Mouse (Mus musculus) right cerebral cortex, postnatal 36 days (tissue): ENCODE measurements around the gene Polr3e.
"Not testable (repeated sequence)": the region's sequence is repeated elsewhere in the genome, so short reads cannot be mapped to it uniquely, and the experiment has no call there.

Experiments
- DNase-seq, 2 experiments: peaks; one replicate each; pipeline ENCODE4 v3.0.0; 2022; ENCODE audit warnings: low spot score in 2 of 2, mixed read lengths in 1 of 2

Gene Polr3e

DNA sequence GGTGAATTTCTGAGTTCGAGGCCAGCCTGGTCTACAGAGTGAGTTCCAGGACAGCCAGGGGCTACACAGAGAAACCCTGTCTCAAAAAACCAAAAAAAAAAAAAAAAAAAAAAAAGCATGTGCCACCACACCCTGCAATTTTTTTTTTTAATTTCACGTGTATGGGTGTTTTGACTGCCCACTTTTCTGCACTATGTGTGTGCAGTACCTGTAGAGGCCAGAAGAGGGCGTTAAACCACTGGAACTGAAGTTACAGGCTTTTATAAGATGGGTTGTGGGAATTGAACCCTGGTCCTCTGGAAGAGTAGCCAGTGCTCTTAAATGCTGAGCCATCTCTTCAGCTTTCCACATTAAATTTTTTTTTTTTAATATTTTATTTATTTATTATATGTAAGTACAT lies 7.4 kb upstream of the Polr3e start:
- not testable (repeated sequence) for DNase-seq

DNA sequence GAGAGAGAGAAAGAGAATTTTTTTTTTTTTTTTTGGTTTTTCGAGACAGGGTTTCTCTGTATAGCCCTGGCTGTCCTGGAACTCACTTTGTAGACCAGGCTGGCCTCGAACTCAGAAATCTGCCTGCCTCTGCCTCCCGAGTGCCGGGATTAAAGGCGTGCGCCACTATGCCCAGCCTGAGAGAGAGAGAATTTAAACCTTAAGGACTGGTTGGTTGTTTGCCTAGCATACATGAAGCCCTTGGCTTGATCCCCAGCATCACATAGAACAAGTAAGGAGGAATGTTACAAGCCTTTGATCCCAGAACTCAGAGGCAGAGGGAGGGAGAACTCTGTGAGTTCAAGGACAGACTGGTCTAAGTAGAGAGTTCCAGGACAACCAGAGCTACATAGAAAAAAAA lies 6.3 kb upstream of the Polr3e start:
- not testable (repeated sequence) for DNase-seq

- no peak for DNase-seq
Observed at GRCm38 (mm10) chr7:120913332-120913731, 4.2 kb upstream of the Polr3e start.

- DNase-seq = no peak
Observed at GRCm38 (mm10) chr7:120916262-120916875, 1.2 kb upstream of the Polr3e start.

- DNase-seq = no peak
Observed at GRCm38 (mm10) chr7:120917279-120917591, 309 bp upstream of the Polr3e start.

DNA sequence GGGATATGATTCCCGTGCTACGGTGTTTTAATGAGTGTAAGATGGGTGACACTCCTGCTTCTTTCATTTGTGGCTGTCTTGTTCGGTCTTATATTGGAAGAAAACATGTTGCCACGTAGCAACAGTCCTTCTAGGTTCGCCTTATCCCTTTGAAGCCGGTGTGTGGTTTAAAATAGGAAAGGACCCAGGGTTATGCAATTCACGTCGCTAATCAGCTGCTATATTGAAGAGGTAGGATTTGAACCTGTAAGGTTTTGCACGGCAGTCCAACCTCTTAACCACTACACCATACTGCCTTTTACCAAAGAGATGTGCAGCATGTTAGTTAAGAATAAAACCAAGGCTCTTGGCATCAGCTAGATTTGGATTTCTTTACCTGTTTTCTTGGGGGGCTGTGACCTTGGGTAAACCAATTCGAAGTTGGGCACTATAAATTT lies 1.0 kb downstream of the Polr3e start:
- peak in 1 of 2 experiments; percentile 56 for DNase-seq

DNA sequence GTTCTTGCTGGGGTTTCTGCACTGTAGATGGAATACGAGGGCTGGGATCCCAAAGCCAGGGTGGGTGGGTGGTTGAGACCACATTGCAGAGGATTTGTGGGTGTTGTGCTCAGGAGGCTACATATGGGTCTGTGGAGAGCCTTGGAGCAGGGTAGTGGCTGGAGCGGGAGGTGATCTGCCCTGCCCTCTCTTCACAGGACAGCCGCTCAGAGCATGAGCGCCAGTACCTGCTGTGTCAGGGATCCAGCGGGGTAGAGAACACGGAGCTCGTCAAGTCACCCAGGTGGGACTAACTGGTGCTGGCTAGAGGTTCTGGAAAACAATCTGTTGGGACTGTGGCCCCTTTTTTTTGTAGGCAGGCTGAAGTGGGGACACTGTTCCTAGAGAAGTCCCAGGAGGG lies 15.6 kb downstream of the Polr3e start:
- DNase-seq = no peak

- DNase-seq = no peak
Observed at GRCm38 (mm10) chr7:120933680-120934195, 16.2 kb downstream of the Polr3e start.

GRCm38 (mm10) chr7:120934716-120935115 lies 17.2 kb downstream of the Polr3e start:
- DNase-seq = no peak

DNA sequence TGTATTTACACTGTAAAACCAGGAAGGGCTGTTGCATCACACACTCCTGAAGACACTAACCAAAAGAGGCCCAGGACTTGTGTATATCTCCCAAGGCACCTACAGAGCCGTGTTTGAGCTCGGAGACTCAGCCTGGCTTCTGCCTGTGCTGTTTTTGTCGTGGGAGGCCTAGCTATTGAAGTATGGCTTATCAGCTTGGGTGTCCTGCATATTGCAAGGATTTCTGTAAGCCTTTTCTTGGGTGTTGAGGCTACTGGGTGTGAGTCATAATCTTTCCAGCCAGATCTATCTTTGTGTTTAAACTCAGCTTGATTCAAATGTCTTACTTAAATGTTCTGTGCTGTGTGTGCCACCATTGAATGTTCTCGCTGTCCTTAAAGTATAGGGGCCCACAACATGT lies 19.0 kb downstream of the Polr3e start:
- DNase-seq = no peak

GRCm38 (mm10) chr7:120938206-120938605 lies 20.7 kb downstream of the Polr3e start:
- no peak for DNase-seq

- DNase-seq = no peak
Observed at GRCm38 (mm10) chr7:120940343-120940742, 22.8 kb downstream of the Polr3e start.

DNA sequence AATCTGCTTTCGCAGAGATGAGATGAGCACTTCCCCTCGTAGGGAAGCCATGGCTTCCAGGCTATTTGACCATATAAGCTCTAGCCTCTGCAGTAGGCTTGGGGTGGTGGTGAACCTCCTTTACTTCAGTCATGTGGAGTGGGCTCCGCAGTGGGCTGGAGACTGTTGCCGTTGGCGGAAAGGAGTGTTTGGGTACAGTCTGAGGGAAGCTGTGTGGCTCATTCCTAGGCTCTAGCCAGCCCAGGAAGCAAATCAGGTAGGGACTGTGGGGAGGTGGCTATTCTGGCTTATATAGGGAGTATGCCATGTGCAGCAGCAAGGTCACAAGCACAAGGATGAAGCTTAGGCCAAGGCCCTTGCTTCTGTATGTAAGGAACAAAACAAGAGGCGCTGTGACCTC lies 23.7 kb downstream of the Polr3e start:
- no peak for DNase-seq

DNA sequence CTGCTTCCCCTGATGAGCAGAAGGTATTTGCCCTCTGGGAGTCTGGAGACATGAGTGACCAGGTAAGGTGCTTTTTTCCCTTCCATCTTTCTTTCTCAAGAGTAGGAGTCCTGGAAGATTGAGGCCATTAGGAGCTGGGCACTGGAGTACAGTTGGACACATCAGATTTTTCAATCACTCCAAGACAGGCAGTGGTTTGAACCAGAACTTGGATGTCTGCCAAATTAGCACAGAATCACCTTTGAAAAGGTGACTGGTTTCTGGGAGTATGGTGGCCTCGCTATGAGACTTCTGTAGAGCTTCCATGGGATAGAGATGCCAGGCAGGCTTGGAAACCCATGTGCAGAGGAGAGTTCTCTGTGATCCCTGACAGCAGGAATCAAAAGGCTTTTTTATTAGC lies 25.0 kb downstream of the Polr3e start:
- DNase-seq = no peak

GRCm38 (mm10) chr7:120943936-120944509 lies 26.5 kb downstream of the Polr3e start:
- no peak for DNase-seq

- not testable (repeated sequence) for DNase-seq
Observed at GRCm38 (mm10) chr7:120953591-120953990, 36.0 kb downstream of the Polr3e start.

DNA sequence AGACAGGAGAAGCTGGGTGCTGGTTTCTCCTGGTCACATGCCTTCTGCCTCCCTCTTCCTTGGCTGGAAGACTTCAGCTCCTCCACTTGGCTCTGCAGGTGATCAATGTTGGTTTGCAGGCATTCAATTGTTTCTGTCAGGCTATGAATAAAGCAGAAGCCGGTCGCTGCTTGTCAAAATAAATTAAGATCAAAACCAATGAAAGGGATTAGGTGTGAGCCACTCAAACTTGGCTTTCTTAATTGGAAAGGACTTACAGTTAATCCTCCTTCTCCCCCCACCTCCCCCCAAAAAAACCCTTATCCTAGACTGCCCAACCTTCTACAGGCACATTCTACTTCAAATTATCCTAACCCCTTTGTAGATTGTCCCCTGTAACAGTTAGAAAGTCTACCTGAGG lies 42.6 kb downstream of the Polr3e start:
- no peak for DNase-seq

- DNase-seq = no peak
Observed at GRCm38 (mm10) chr7:120960601-120961000, 43.1 kb downstream of the Polr3e start.

- DNase-seq = no peak
Observed at GRCm38 (mm10) chr7:120961893-120962292, 44.3 kb downstream of the Polr3e start.

GRCm38 (mm10) chr7:120963126-120963525 lies 45.6 kb downstream of the Polr3e start:
- DNase-seq = no peak

DNA sequence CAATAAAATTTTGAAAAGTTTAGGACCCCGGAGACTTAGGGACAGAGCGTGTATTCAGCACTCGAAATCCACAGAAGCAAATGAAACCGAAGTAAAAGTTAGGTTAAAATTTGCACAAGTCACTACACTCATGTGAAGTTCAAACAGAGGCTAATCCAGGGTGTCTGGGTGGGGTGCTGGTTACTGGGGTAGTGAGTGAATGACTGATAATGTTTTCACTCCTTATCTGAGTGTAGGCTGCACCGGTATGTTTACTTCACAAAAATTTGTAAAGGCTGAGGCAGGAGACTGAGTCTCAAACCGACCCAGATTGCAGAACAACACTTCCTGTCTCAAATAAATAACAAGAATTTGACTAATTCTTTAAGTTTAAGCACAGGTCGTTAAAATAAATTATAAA lies 51.7 kb downstream of the Polr3e start:
- no peak for DNase-seq

- no peak for DNase-seq
Observed at GRCm38 (mm10) chr7:120970112-120970511, 52.6 kb downstream of the Polr3e start.

DNA sequence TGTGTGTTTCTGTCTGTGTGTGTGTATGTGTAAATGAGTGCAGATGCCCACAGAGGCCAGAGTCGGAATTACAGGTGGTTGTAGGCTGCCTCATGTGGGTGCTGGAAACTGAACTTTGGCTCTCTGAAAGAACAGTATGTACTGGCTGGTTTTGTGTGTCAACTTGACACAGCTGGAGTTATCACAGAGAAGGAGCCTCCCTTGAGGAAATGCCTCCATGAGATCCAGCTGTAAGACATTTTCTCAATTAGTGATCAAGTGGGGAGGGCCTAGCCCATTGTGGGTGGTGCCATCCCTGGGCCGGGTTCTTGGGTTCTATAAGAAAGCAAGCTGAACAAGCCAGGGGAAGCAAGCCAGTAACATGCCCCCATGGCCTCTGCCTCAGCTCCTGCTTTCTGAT lies 54.9 kb downstream of the Polr3e start:
- DNase-seq = not testable (repeated sequence)

- no peak for DNase-seq
Observed at GRCm38 (mm10) chr7:120974001-120974400, 56.5 kb downstream of the Polr3e start.
